Mouse (Mus musculus): ENCODE results near the gene Phlda3. TPM values are rescaled to one million over a fixed set of nuclear protein-coding genes. Genes with fewer than 3 reads are reported as not detected.

The Phlda3 gene
- total and polyA plus RNA-seq, 2 experiments from 2014 or later: 51.1 to 66.4 TPM

DNA sequence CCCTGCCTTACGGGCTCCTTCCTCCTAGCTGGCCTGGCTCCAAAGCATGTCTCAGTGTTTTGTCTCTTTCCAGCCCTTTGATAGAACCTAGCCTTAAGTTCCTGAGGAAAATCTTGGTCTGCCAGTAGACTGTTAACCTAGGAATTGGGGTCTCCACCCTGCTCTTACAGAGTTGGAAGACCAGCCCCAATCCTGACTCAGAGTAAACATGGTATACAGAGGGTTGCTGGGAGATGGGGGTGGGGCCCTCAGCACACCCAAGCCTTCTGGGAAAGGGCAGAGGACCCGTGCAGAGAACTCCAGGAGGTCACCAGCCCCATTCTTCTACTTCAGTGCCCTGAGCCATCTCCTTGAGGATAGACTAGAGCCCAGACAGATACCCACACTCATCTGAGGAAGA lies 46.7 kb downstream of the Phlda3 start:
- peaks cover 8% of the 10 kb centered on the region; the same call in 1 of the 2 replicates for H3K27me3 ChIP-seq (ENCODE audit: insufficient read depth, low read length)
- no peaks in the 10 kb centered on the region for H3K36me3 ChIP-seq (ENCODE audit: insufficient read depth, low read length)
- ATAC-seq: no peak
- no peak for TF ChIP-seq CTCF (IDR thresholded peaks at IDR 0.05; ENCODE audit: low read depth)
- H3K4me3 ChIP-seq (ENCODE audit: low read length): no peak overlapping the region
- no peak overlapping the region for H3K9ac ChIP-seq (replicated peaks; ENCODE audit: low read length)
- no peak overlapping the region for H3K27ac ChIP-seq
- DNase-seq (ENCODE audit: low spot score): no peak
- WGBS: 18% methylated on average over 2 of the region's 2 CpGs
- H3K4me1 ChIP-seq (ENCODE audit: insufficient read depth, low read length): 0 out of 2 replicates have a peak, but pooled peaks cover 10% of the 10 kb centered on the region
- H3K4me2 ChIP-seq (ENCODE audit: low read depth, low read length): no peak overlapping the region
- no peaks in the 10 kb centered on the region for H3K9me3 ChIP-seq (ENCODE audit: low read length)

DNA sequence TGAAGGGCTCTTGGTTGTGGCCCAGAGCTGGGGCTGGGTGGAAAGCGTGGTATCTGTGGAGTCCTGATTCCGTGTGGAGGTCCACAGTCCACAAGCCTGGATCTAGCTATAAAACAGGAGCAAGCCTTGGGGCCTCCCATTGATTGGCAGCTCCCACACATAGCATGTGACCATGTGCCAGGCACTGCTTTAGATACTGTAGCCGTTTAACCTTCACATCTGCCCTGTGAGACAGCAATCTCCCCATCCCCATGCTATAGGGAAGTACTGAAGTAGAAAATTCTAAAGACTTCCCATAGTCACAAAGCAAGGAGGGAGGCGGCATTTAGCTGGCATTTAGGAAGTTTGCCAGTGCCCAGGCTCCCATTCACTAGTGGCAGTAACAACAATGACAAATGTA lies 47.2 kb downstream of the Phlda3 start:
- no peak for DNase-seq (ENCODE audit: low spot score)
- WGBS: 40% methylated on average over 4 of the region's 4 CpGs

DNA sequence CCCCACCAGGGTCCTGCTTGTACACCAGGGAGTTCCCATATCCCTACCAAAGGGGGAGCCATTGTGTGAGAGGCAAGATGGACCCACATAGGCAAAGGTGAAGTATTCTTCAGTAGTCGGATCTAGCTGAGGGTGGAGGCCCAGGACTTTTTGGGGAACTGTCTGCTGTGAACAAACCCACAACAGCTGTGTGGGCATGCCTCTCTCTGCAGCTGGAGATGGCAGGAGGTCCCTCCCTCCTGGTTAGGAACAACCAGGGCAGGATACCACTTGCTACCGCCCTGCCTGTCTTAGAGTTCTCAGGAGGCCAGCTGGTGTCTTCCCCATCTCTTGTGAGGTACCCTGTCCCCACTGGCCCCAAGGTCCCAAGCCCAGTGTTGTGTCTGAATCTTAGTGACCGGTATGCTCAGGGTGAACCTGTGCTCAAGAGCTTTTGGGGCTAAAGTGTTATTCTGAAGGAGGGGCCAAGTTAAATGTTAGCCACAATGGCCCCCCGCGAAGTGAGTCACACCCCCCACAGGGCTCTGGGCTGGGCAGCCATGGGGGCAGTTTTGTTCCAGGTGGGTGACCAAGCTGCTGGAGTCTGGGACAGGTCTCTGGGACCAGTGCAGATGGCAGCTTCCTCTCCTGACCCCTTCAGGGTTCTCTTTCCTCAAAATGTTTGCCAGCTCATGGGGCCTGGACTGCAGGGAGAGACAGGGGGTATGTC lies 47.9 kb downstream of the Phlda3 start:
- 76% methylated on average over 5 of the region's 5 CpGs for WGBS
- ATAC-seq: no peak

More for the DNA sequence above, 47.2 kb downstream of the Phlda3 start:
- Histone ChIP-seq H3K4me1 (ENCODE audit: insufficient read depth, low read length) (0 out of 2 replicates have a peak, but pooled peaks cover 10% of the 10 kb centered on the region), H3K4me3 (ENCODE audit: low read length) (no peak overlapping the region), H3K36me3 (ENCODE audit: insufficient read depth, low read length) (no peaks in the 10 kb centered on the region), H3K27ac (no peak overlapping the region), H3K27me3 (ENCODE audit: insufficient read depth, low read length) (peaks cover 12% of the 10 kb centered on the region; the same call in 1 of the 2 replicates), H3K9me3 (ENCODE audit: low read length) (no peaks in the 10 kb centered on the region), H3K4me2 (ENCODE audit: low read depth, low read length) (no peak overlapping the region), H3K9ac (replicated peaks; ENCODE audit: low read length) (no peak overlapping the region)
- TF ChIP-seq CTCF (IDR thresholded peaks at IDR 0.05; ENCODE audit: low read depth): no peak
- no peak for ATAC-seq

DNA sequence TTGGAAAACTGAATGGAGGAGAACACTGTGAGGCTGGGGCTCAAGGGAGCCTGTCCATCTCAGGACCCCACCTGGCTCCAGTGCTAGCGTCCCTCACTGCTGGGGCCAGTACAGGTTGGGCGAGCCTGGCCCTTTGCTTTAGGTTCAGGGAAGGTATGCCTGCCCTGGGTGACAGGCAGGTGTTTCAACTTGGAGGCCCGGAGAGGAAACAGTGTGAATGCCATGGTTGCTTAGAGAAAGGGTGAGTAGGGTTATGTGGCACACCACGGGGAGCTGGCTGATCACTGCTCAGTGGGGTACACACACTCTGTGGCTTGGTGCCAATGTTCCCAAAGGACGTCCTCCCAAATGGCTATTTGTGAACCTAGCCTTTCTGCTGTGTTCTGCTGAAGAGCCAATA lies 48.6 kb downstream of the Phlda3 start:
- Histone ChIP-seq H3K4me2 (ENCODE audit: low read depth, low read length) (no peak overlapping the region), H3K27me3 (ENCODE audit: insufficient read depth, low read length) (peaks cover 17% of the 10 kb centered on the region), H3K9me3 (ENCODE audit: low read length) (no peaks in the 10 kb centered on the region), H3K4me1 (ENCODE audit: insufficient read depth, low read length) (peaks cover 16% of the 10 kb centered on the region; the same call in 1 of the 2 replicates), H3K4me3 (ENCODE audit: low read length) (no peak overlapping the region), H3K27ac (no peak overlapping the region), H3K9ac (replicated peaks; ENCODE audit: low read length) (no peak overlapping the region), H3K36me3 (ENCODE audit: insufficient read depth, low read length) (no peaks in the 10 kb centered on the region)
- 71% methylated on average over 5 of the region's 5 CpGs for WGBS
- ATAC-seq: no peak
- TF ChIP-seq CTCF (IDR thresholded peaks at IDR 0.05; ENCODE audit: low read depth): no peak
- no peak for DNase-seq (ENCODE audit: low spot score)

More for the DNA sequence above, 47.9 kb downstream of the Phlda3 start:
- Histone ChIP-seq H3K4me2 (ENCODE audit: low read depth, low read length) (no peak overlapping the region), H3K4me1 (ENCODE audit: insufficient read depth, low read length) (peaks cover 13% of the 10 kb centered on the region; the same call in 1 of the 2 replicates), H3K9ac (replicated peaks; ENCODE audit: low read length) (no peak overlapping the region), H3K27me3 (ENCODE audit: insufficient read depth, low read length) (peaks cover 17% of the 10 kb centered on the region), H3K36me3 (ENCODE audit: insufficient read depth, low read length) (no peaks in the 10 kb centered on the region), H3K9me3 (ENCODE audit: low read length) (no peaks in the 10 kb centered on the region), H3K27ac (no peak overlapping the region), H3K4me3 (ENCODE audit: low read length) (no peak overlapping the region)
- no peak for TF ChIP-seq CTCF (IDR thresholded peaks at IDR 0.05; ENCODE audit: low read depth)
- DNase-seq (ENCODE audit: low spot score): no peak

DNA sequence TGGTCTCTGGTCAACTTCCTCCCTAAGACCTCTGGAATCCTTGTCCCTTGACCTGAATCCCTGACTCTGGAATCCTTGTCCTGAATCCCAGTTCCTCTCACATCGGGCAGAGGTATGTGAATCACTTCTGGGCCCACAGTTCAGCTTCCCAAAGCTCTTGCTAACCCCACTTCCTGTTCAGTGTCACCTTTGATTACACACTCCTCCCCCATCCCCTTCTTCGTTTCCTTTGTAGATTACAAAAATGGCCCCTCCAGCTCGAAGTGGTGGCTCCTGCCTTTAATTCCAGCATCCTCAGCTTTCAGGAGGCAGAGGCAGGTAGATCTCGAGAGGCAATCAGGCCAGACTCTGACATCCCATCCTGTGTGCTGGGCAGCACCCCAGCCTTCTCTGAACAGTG lies 51.7 kb downstream of the Phlda3 start:
- no peaks in the 10 kb centered on the region for H3K9me3 ChIP-seq (ENCODE audit: low read length)
- no peak overlapping the region for H3K9ac ChIP-seq (replicated peaks; ENCODE audit: low read length)
- H3K4me3 ChIP-seq (ENCODE audit: low read length): no peak overlapping the region
- DNase-seq (ENCODE audit: low spot score) (no peak), ATAC-seq (no peak)
- WGBS: 77% methylated on average over 4 of the region's 4 CpGs
- H3K27ac ChIP-seq: no peak overlapping the region
- TF ChIP-seq CTCF (IDR thresholded peaks at IDR 0.05; ENCODE audit: low read depth): no peak
- no peak overlapping the region; the same call in 1 of the 2 replicates for H3K4me2 ChIP-seq (ENCODE audit: low read depth, low read length)
- peaks cover 24% of the 10 kb centered on the region for H3K27me3 ChIP-seq (ENCODE audit: insufficient read depth, low read length)
- H3K36me3 ChIP-seq (ENCODE audit: insufficient read depth, low read length): no peaks in the 10 kb centered on the region
- H3K4me1 ChIP-seq (ENCODE audit: insufficient read depth, low read length): peaks cover 16% of the 10 kb centered on the region; the same call in 1 of the 2 replicates

DNA sequence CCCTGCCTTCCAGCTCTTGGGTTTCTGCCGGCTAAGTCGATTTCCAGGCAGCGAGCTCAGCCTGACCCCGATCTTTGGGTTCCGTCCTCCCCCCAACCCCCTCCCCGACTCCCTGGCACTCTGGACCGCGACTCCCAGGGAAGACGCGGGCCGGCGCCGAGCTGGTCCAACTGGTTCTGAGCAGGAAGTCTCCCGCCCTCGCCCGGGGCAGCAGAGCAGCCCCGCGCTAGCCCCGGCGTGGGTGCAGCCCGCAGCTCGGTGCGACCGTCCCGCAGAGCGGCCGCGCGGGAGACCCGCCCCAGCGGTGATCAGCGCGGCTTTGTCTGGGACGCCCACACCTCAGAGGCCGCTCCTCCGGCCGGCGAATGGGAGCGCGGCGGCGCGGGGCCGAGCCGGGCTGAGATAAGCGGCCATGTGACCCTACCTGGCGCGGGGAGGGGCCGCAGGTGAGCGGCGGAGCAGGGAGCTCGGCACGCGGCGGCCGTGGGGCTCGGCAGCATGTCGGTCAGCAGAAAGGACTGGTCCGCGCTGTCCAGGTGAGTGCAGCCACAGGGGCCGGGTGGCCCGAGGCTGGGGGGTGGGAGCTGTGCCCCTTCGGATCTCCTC lies 52.7 kb downstream of the Phlda3 start, which contains the start of gene Lad1:
Gene Lad1 (plus strand): TSS at position 118 of the 606 bp plus-strand sequence.
- H3K9me3 ChIP-seq (ENCODE audit: low read length): no peaks in the 10 kb centered on the region
- peak; percentile 28 for DNase-seq (ENCODE audit: low spot score)
- peak; percentile 61 for ATAC-seq

More for the DNA sequence above, 52.7 kb downstream of the Phlda3 start, which contains the start of gene Lad1:
- Histone ChIP-seq H3K36me3 (ENCODE audit: insufficient read depth, low read length) (no peaks in the 10 kb centered on the region), H3K27ac (no peak within 1 kb of the TSS), H3K27me3 (ENCODE audit: insufficient read depth, low read length) (peaks cover 24% of the 10 kb centered on the region), H3K4me3 (ENCODE audit: low read length) (peak within 1 kb of the TSS; percentile 58), H3K4me1 (ENCODE audit: insufficient read depth, low read length) (peaks cover 8% of the 10 kb centered on the region; the same call in 1 of the 2 replicates), H3K4me2 (ENCODE audit: low read depth, low read length) (peak within 1 kb of the TSS; percentile 98), H3K9ac (replicated peaks; ENCODE audit: low read length) (peak within 1 kb of the TSS; percentile 58)
- WGBS: 0% methylated on average over 56 of the region's 63 CpGs
- no peak for TF ChIP-seq CTCF (IDR thresholded peaks at IDR 0.05; ENCODE audit: low read depth)

Other genes starting within 250 kb of the Phlda3 start
- 90.0 and 106 TPM in 2 replicates for gene Nav1, start 158.8 kb upstream of the Phlda3 start, total RNA-seq (2014; rRNA removed)
- 38.6 and 39.9 TPM in 2 replicates for gene Nav1, start 158.8 kb upstream of the Phlda3 start, polyA plus RNA-seq (2015; fragmentation: Nextera tagmentation; extraction: Ambion mirVana)
- gene Csrp1, start 46.1 kb upstream of the Phlda3 start, total RNA-seq (2014; rRNA removed): 93.1 and 95.2 TPM in 2 replicates
- 33.0 and 35.2 TPM in 2 replicates for gene Csrp1, start 46.1 kb upstream of the Phlda3 start, polyA plus RNA-seq (2015; fragmentation: Nextera tagmentation; extraction: Ambion mirVana)
- gene Tnni1, start 13.3 kb downstream of the Phlda3 start, total RNA-seq (2014; rRNA removed): 1.3 and 2.4 TPM in 2 replicates
- gene Tnni1, start 13.3 kb downstream of the Phlda3 start, polyA plus RNA-seq (2015; fragmentation: Nextera tagmentation; extraction: Ambion mirVana): 1.0 and 1.1 TPM in 2 replicates
- gene Lad1, start 52.5 kb downstream of the Phlda3 start, total RNA-seq (2014; rRNA removed): 0.21 TPM in 1 of 2 replicates, not detected in the other
- gene Lad1, start 52.5 kb downstream of the Phlda3 start, polyA plus RNA-seq (2015; fragmentation: Nextera tagmentation; extraction: Ambion mirVana): 0.39 and 0.40 TPM in 2 replicates
- 0.47 and 0.79 TPM in 2 replicates for gene Tnnt2, start 70.2 kb downstream of the Phlda3 start, total RNA-seq (2014; rRNA removed)
- gene Tnnt2, start 70.2 kb downstream of the Phlda3 start, polyA plus RNA-seq (2015; fragmentation: Nextera tagmentation; extraction: Ambion mirVana): 1.8 and 2.5 TPM in 2 replicates
- gene Pkp1, start 153.1 kb downstream of the Phlda3 start, total RNA-seq (2014; rRNA removed): 0.25 and 0.58 TPM in 2 replicates
- 0.09 and 0.14 TPM in 2 replicates for gene Pkp1, start 153.1 kb downstream of the Phlda3 start, polyA plus RNA-seq (2015; fragmentation: Nextera tagmentation; extraction: Ambion mirVana)
- gene Igfn1, start 240.2 kb downstream of the Phlda3 start, total RNA-seq (2014; rRNA removed): 0.11 TPM in 1 of 2 replicates, not detected in the other
- gene Igfn1, start 240.2 kb downstream of the Phlda3 start, polyA plus RNA-seq (2015; fragmentation: Nextera tagmentation; extraction: Ambion mirVana): 0.04 and 0.05 TPM in 2 replicates
- 152 and 166 TPM in 2 replicates for gene Tmem9, start 242.0 kb downstream of the Phlda3 start, total RNA-seq (2014; rRNA removed)
- 195 and 196 TPM in 2 replicates for gene Tmem9, start 242.0 kb downstream of the Phlda3 start, polyA plus RNA-seq (2015; fragmentation: Nextera tagmentation; extraction: Ambion mirVana)

Data from hindbrain, postnatal 0 days (tissue).